Mouse (Mus musculus): ENCODE measurements at regions not wholly inside any gene's neighbourhood (a gene's known extent, or its start where the extent isn't known, plus 50 kb on each side); places are given as distances from the start of the nearest gene placed in this dataset.
A peak's percentile ranks its signal among the peaks of the same experiment; 100 is the strongest.

GRCm38 (mm10) chr1:163650577-163651180, 74.4 kb downstream of the Mettl11b start:
- no peaks in the 10 kb centered on the region for H3K36me3 ChIP-seq (replicated peaks)
- no peaks in the 10 kb centered on the region for H3K27me3 ChIP-seq (replicated peaks)
- H3K4me2 ChIP-seq, result no peak overlapping the region
- ATAC-seq (replicated peaks), result no peak
- H3K9me3 ChIP-seq, result no peaks in the 10 kb centered on the region
- no peak overlapping the region for H3K27ac ChIP-seq
- no peaks in the 10 kb centered on the region for H3K4me1 ChIP-seq
- H3K9ac ChIP-seq, result no peak overlapping the region
- 92% methylated on average over 5 of the region's 5 CpGs for WGBS
- no peak overlapping the region for H3K4me3 ChIP-seq

GRCm38 (mm10) chr1:163642091-163642490, 82.9 kb downstream of the Mettl11b start:
- ATAC-seq (replicated peaks), result no peak
- H3K9me3 ChIP-seq, result no peaks in the 10 kb centered on the region
- no peaks in the 10 kb centered on the region for H3K4me1 ChIP-seq
- H3K27me3 ChIP-seq (replicated peaks), result no peaks in the 10 kb centered on the region
- H3K27ac ChIP-seq, result no peak overlapping the region
- H3K9ac ChIP-seq, result no peak overlapping the region
- H3K36me3 ChIP-seq (replicated peaks), result no peaks in the 10 kb centered on the region
- no peak overlapping the region for H3K4me3 ChIP-seq
- 98% methylated on average over 1 of the region's 1 CpGs for whole genome bisulfite sequencing
- H3K4me2 ChIP-seq, result no peak overlapping the region

GRCm38 (mm10) chr1:163640527-163641228, 84.4 kb downstream of the Mettl11b start:
- Histone ChIP-seq H3K4me3 (no peak overlapping the region), H3K36me3 (replicated peaks) (no peaks in the 10 kb centered on the region), H3K27me3 (replicated peaks) (no peaks in the 10 kb centered on the region), H3K9ac (no peak overlapping the region), H3K27ac (no peak overlapping the region), H3K9me3 (no peaks in the 10 kb centered on the region), H3K4me1 (no peaks in the 10 kb centered on the region), H3K4me2 (no peak overlapping the region)
- ATAC-seq (replicated peaks), result peak; percentile 75
- 32% methylated on average over 9 of the region's 9 CpGs for WGBS

- Histone ChIP-seq H3K4me2 (no peak overlapping the region), H3K4me3 (no peak overlapping the region), H3K4me1 (no peaks in the 10 kb centered on the region), H3K27me3 (replicated peaks) (no peaks in the 10 kb centered on the region), H3K9me3 (no peaks in the 10 kb centered on the region), H3K36me3 (replicated peaks) (no peaks in the 10 kb centered on the region), H3K27ac (no peak overlapping the region), H3K9ac (no peak overlapping the region)
- ATAC-seq (replicated peaks), result no peak
- whole genome bisulfite sequencing, result 89% methylated on average over 5 of the region's 5 CpGs
Measured at GRCm38 (mm10) chr1:163630291-163630812, 94.7 kb downstream of the Mettl11b start.

GRCm38 (mm10) chr1:163624887-163625286, 100.1 kb downstream of the Mettl11b start:
- no peak overlapping the region for H3K4me2 ChIP-seq
- ATAC-seq (replicated peaks), result no peak
- no peak overlapping the region for H3K4me3 ChIP-seq
- H3K4me1 ChIP-seq, result no peaks in the 10 kb centered on the region
- no peak overlapping the region for H3K9ac ChIP-seq
- WGBS, result 93% methylated on average over 4 of the region's 4 CpGs
- no peak overlapping the region for H3K27ac ChIP-seq
- no peaks in the 10 kb centered on the region for H3K36me3 ChIP-seq (replicated peaks)
- H3K27me3 ChIP-seq (replicated peaks), result no peaks in the 10 kb centered on the region
- H3K9me3 ChIP-seq, result no peaks in the 10 kb centered on the region

GRCm38 (mm10) chr1:163621293-163621692, 103.7 kb downstream of the Mettl11b start:
- no peak overlapping the region for H3K27ac ChIP-seq
- ATAC-seq (replicated peaks), result no peak
- no peak overlapping the region for H3K4me3 ChIP-seq
- WGBS, result 93% methylated on average over 3 of the region's 3 CpGs
- no peaks in the 10 kb centered on the region for H3K36me3 ChIP-seq (replicated peaks)
- H3K4me2 ChIP-seq, result no peak overlapping the region
- no peaks in the 10 kb centered on the region for H3K4me1 ChIP-seq
- H3K9me3 ChIP-seq, result no peaks in the 10 kb centered on the region
- no peaks in the 10 kb centered on the region for H3K27me3 ChIP-seq (replicated peaks)
- H3K9ac ChIP-seq, result no peak overlapping the region

GRCm38 (mm10) chr1:163619831-163620230, 105.2 kb downstream of the Mettl11b start:
- H3K9ac ChIP-seq, result no peak overlapping the region
- no peak overlapping the region for H3K4me2 ChIP-seq
- H3K36me3 ChIP-seq (replicated peaks), result no peaks in the 10 kb centered on the region
- no peaks in the 10 kb centered on the region for H3K4me1 ChIP-seq
- H3K9me3 ChIP-seq, result no peaks in the 10 kb centered on the region
- 78% methylated on average over 7 of the region's 7 CpGs for WGBS
- no peak overlapping the region for H3K4me3 ChIP-seq
- H3K27me3 ChIP-seq (replicated peaks), result no peaks in the 10 kb centered on the region
- H3K27ac ChIP-seq, result no peak overlapping the region
- ATAC-seq (replicated peaks), result no peak

- ATAC-seq (replicated peaks), result no peak
- H3K9me3 ChIP-seq, result no peaks in the 10 kb centered on the region
- H3K9ac ChIP-seq, result no peak overlapping the region
- no peaks in the 10 kb centered on the region for H3K4me1 ChIP-seq
- no peak overlapping the region for H3K27ac ChIP-seq
- H3K4me2 ChIP-seq, result no peak overlapping the region
- 37% methylated on average over 3 of the region's 3 CpGs for WGBS
- no peak overlapping the region for H3K4me3 ChIP-seq
- no peaks in the 10 kb centered on the region for H3K36me3 ChIP-seq (replicated peaks)
- H3K27me3 ChIP-seq (replicated peaks), result no peaks in the 10 kb centered on the region
Measured at GRCm38 (mm10) chr1:163618132-163618531, 106.9 kb downstream of the Mettl11b start.

- H3K4me1 ChIP-seq, result no peaks in the 10 kb centered on the region
- no peak for ATAC-seq (replicated peaks)
- no peak overlapping the region for H3K4me2 ChIP-seq
- H3K4me3 ChIP-seq, result no peak overlapping the region
- no peak overlapping the region for H3K9ac ChIP-seq
- H3K36me3 ChIP-seq (replicated peaks), result no peaks in the 10 kb centered on the region
- H3K9me3 ChIP-seq, result no peaks in the 10 kb centered on the region
- no peak overlapping the region for H3K27ac ChIP-seq
- H3K27me3 ChIP-seq (replicated peaks), result no peaks in the 10 kb centered on the region
- 81% methylated on average over 3 of the region's 3 CpGs for WGBS
Measured at GRCm38 (mm10) chr1:163616596-163616995, 108.4 kb downstream of the Mettl11b start.

- Histone ChIP-seq H3K27me3 (replicated peaks) (no peaks in the 10 kb centered on the region), H3K4me3 (no peak overlapping the region), H3K9ac (no peak overlapping the region), H3K4me1 (no peaks in the 10 kb centered on the region), H3K9me3 (no peaks in the 10 kb centered on the region), H3K4me2 (no peak overlapping the region), H3K27ac (no peak overlapping the region), H3K36me3 (replicated peaks) (no peaks in the 10 kb centered on the region)
- WGBS, result 96% methylated on average over 1 of the region's 1 CpGs
- no peak for ATAC-seq (replicated peaks)
Measured at GRCm38 (mm10) chr1:163608429-163608828, 116.6 kb downstream of the Mettl11b start.

- Histone ChIP-seq H3K27me3 (replicated peaks) (no peaks in the 10 kb centered on the region), H3K27ac (no peak overlapping the region), H3K4me2 (no peak overlapping the region), H3K4me3 (no peak overlapping the region), H3K4me1 (no peaks in the 10 kb centered on the region), H3K9me3 (no peaks in the 10 kb centered on the region), H3K36me3 (replicated peaks) (no peaks in the 10 kb centered on the region), H3K9ac (no peak overlapping the region)
- 57% methylated on average over 5 of the region's 5 CpGs for WGBS
- no peak for ATAC-seq (replicated peaks)
Measured at GRCm38 (mm10) chr1:163607701-163608100, 117.3 kb downstream of the Mettl11b start.

GRCm38 (mm10) chr1:163599926-163600890, 124.8 kb downstream of the Mettl11b start:
- Histone ChIP-seq H3K4me3 (no peak overlapping the region), H3K4me1 (peaks cover 3% of the 10 kb centered on the region; the same call in 1 of the 2 replicates), H3K36me3 (replicated peaks) (no peaks in the 10 kb centered on the region), H3K9me3 (no peaks in the 10 kb centered on the region), H3K27ac (no peak overlapping the region), H3K27me3 (replicated peaks) (no peaks in the 10 kb centered on the region), H3K4me2 (no peak overlapping the region), H3K9ac (no peak overlapping the region)
- 72% methylated on average over 7 of the region's 7 CpGs for WGBS
- 0 out of 2 replicates have a peak, but pooled peaks have one; percentile 48 for ATAC-seq (replicated peaks)

Data from midbrain, embryonic 15.5 days (tissue).